Mouse (Mus musculus) liver, embryonic 18 days (tissue): Measurements from ENCODE around the gene Prdm12. TPM values are rescaled to one million over a fixed set of nuclear protein-coding genes. Genes with fewer than 3 reads are reported as not detected.

Experiments used
- polyA plus RNA-seq: library from polyadenylated mRNA; depleted of rRNA; stranded (reverse); fragments of >200 nt; gene quantifications from 2 replicates; pipeline ENCODE4 v1.2.3, GENCODE M21; 2012; rRNA removed

The Prdm12 gene
- polyA plus RNA-seq: not detected in 2 replicates

GRCm38 (mm10) chr2:31639901-31640608, at the start of gene Prdm12:
Gene Prdm12, plus strand, starts transcription at chr2:31640037.

GRCm38 (mm10) chr2:31670551-31671035, 30.8 kb downstream of the Prdm12 start, which contains the start of gene Exosc2:
Gene Exosc2, plus strand, starts transcription at chr2:31670715.

GRCm38 (mm10) chr2:31688074-31688925, 48.5 kb downstream of the Prdm12 start, which contains the start of gene Abl1:
Gene Abl1, plus strand, starts transcription at chr2:31688376.

Other genes starting within 250 kb of the Prdm12 start
- 535 and 579 TPM in 2 replicates for gene Ass1, start 169.8 kb upstream of the Prdm12 start, polyA plus RNA-seq
- 15.1 and 16.3 TPM in 2 replicates for gene Fubp3, start 67.4 kb upstream of the Prdm12 start, polyA plus RNA-seq
- 14.9 and 16.0 TPM in 2 replicates for gene Exosc2, start 30.7 kb downstream of the Prdm12 start, polyA plus RNA-seq
- gene Abl1, start 48.3 kb downstream of the Prdm12 start, polyA plus RNA-seq: 9.8 and 11.4 TPM in 2 replicates
- gene Qrfp, start 170.5 kb downstream of the Prdm12 start, polyA plus RNA-seq: 0.02 and 0.05 TPM in 2 replicates
- under 0.01 TPM in 1 of 2 replicates, not detected in the other for gene Fibcd1, start 206.0 kb downstream of the Prdm12 start, polyA plus RNA-seq
- gene Lamc3, start 247.3 kb downstream of the Prdm12 start, polyA plus RNA-seq: 0.02 and 0.03 TPM in 2 replicates